Mouse (Mus musculus) intestine, postnatal 0 days (tissue): ENCODE data around the gene Mas1. TPM values are rescaled to one million over a fixed set of nuclear protein-coding genes. Genes with fewer than 3 reads are reported as not detected.

Experiments
- ATAC-seq: fragments of 200-750 bp; cut with Nextera tagmentation; 2 replicates; pipeline ENCODE4 v1.8.0; 2017; ENCODE audit warnings: mild to moderate bottlenecking, moderate TSS enrichment, moderate library complexity
- H3K27ac ChIP-seq: fragments of 300-500 bp; sonication (generic); 2 replicates; pipeline ENCODE4 v1.5.1; 2014; ENCODE audit warnings: mild to moderate bottlenecking, low read depth, low read length, moderate library complexity
- H3K27me3 ChIP-seq: fragments of 300-500 bp; sonication (generic); replicated peaks from 2 replicates; pipeline ENCODE4 v1.6.1; 2014; ENCODE audit warnings: low read length, mixed read lengths; ENCODE audit not compliant: control insufficient read depth, insufficient read depth
- H3K36me3 ChIP-seq: fragments of 300-500 bp; sonication (generic); 2 replicates; pipeline ENCODE4 v1.6.1; 2014; ENCODE audit warnings: mild to moderate bottlenecking, moderate library complexity; ENCODE audit not compliant: control insufficient read depth, insufficient read depth
- H3K4me1 ChIP-seq: fragments of 300-500 bp; sonication (generic); replicated peaks from 2 replicates; pipeline ENCODE4 v1.6.1; 2014; ENCODE audit warnings: antibody characterized with exemption, low read length, mixed read lengths; ENCODE audit not compliant: control insufficient read depth, insufficient read depth
- H3K4me2 ChIP-seq: fragments of 300-500 bp; sonication (generic); replicated peaks from 2 replicates; pipeline ENCODE4 v1.6.1; 2014; ENCODE audit warnings: low read depth, mild to moderate bottlenecking, moderate library complexity
- H3K4me3 ChIP-seq: fragments of 300-500 bp; sonication (generic); 2 replicates; pipeline ENCODE4 v1.5.1; 2014; ENCODE audit warnings: low read depth, low read length
- H3K9ac ChIP-seq: fragments of 300-500 bp; sonication (generic); 2 replicates; pipeline ENCODE4 v1.6.1; 2014; ENCODE audit warnings: mild to moderate bottlenecking, low read depth, low read length
- H3K9me3 ChIP-seq: fragments of 300-500 bp; sonication (generic); 2 replicates; pipeline ENCODE4 v1.6.1; 2016; ENCODE audit warnings: mixed run types; ENCODE audit not compliant: control insufficient read depth
- CTCF ChIP-seq: sonication (generic); IDR thresholded peaks from 2 replicates; pipeline ENCODE4 v1.5.1; 2016; ENCODE audit warnings: low read depth, mild to moderate bottlenecking, control low read depth, antibody characterized with exemption, moderate library complexity
- WGBS: fragments of 180-500 bp; shearing (Covaris S2); extraction: QIAGEN DNeasy Blood & Tissue Kit; methylation state at CpG from one replicate; pipeline ENCODE4 v1.1.7; 2014; 5-methylcytosine and 5-hydroxymethylcytosine counted together
- polyA plus RNA-seq: library from polyadenylated mRNA; unstranded; fragments of >200 nt; fragmentation: Nextera tagmentation; extraction: Ambion mirVana; gene quantifications from 2 replicates; pipeline ENCODE4 v1.2.1, GENCODE M21; 2015

The Mas1 gene
- polyA plus RNA-seq, 1 experiment from 2014 or later: 0.10 TPM

GRCm38 (mm10) chr17:12849778-12850382 is 18.1 kb downstream of the Mas1 start:
- no peak for TF ChIP-seq CTCF
- Histone ChIP-seq H3K4me1 (no peaks in the 10 kb centered on the region), H3K9ac (no peak overlapping the region), H3K9me3 (no peaks in the 10 kb centered on the region), H3K36me3 (no peaks in the 10 kb centered on the region), H3K4me2 (no peak overlapping the region), H3K27ac (no peak overlapping the region), H3K27me3 (no peaks in the 10 kb centered on the region), H3K4me3 (no peak overlapping the region)
- no peak for ATAC-seq
- 81% methylated on average over 8 of the region's 8 CpGs for WGBS

GRCm38 (mm10) chr17:12847736-12848135 is 20.2 kb downstream of the Mas1 start:
- no peak overlapping the region for H3K9ac ChIP-seq
- H3K27ac ChIP-seq: no peak overlapping the region
- H3K4me3 ChIP-seq: no peak overlapping the region
- no peaks in the 10 kb centered on the region for H3K27me3 ChIP-seq
- H3K4me2 ChIP-seq: no peak overlapping the region
- 57% methylated on average over 4 of the region's 4 CpGs for WGBS
- ATAC-seq: no peak
- no peak for TF ChIP-seq CTCF
- no peaks in the 10 kb centered on the region for H3K9me3 ChIP-seq
- H3K4me1 ChIP-seq: no peaks in the 10 kb centered on the region
- no peaks in the 10 kb centered on the region for H3K36me3 ChIP-seq

GRCm38 (mm10) chr17:12846474-12846873 is 21.5 kb downstream of the Mas1 start:
- 71% methylated on average over 5 of the region's 5 CpGs for WGBS
- TF ChIP-seq CTCF: no peak
- ATAC-seq: no peak
- H3K27me3 ChIP-seq: no peaks in the 10 kb centered on the region
- no peak overlapping the region for H3K9ac ChIP-seq
- H3K9me3 ChIP-seq: no peaks in the 10 kb centered on the region
- H3K36me3 ChIP-seq: no peaks in the 10 kb centered on the region
- no peaks in the 10 kb centered on the region for H3K4me1 ChIP-seq
- no peak overlapping the region for H3K4me2 ChIP-seq
- no peak overlapping the region for H3K27ac ChIP-seq
- H3K4me3 ChIP-seq: no peak overlapping the region

- Histone ChIP-seq H3K4me1 (no peaks in the 10 kb centered on the region), H3K27ac (no peak overlapping the region), H3K27me3 (no peaks in the 10 kb centered on the region), H3K4me3 (no peak overlapping the region), H3K9me3 (no peaks in the 10 kb centered on the region), H3K4me2 (no peak overlapping the region), H3K36me3 (no peaks in the 10 kb centered on the region), H3K9ac (no peak overlapping the region)
- ATAC-seq: no peak
- WGBS: 26% methylated on average over 5 of the region's 5 CpGs
- TF ChIP-seq CTCF: no peak
Observed at GRCm38 (mm10) chr17:12845862-12846261, 22.1 kb downstream of the Mas1 start.

- no peak for TF ChIP-seq CTCF
- Histone ChIP-seq H3K4me1 (no peaks in the 10 kb centered on the region), H3K36me3 (no peaks in the 10 kb centered on the region), H3K9me3 (no peaks in the 10 kb centered on the region), H3K4me2 (no peak overlapping the region), H3K9ac (no peak overlapping the region), H3K4me3 (no peak overlapping the region), H3K27me3 (no peaks in the 10 kb centered on the region), H3K27ac (no peak overlapping the region)
- WGBS: 76% methylated on average over 4 of the region's 4 CpGs
- ATAC-seq: no peak
Observed at GRCm38 (mm10) chr17:12844540-12844939, 23.4 kb downstream of the Mas1 start.

- Histone ChIP-seq H3K27me3 (no peaks in the 10 kb centered on the region), H3K36me3 (no peaks in the 10 kb centered on the region), H3K4me2 (no peak overlapping the region), H3K9me3 (no peaks in the 10 kb centered on the region), H3K27ac (no peak overlapping the region), H3K9ac (no peak overlapping the region), H3K4me1 (no peaks in the 10 kb centered on the region), H3K4me3 (no peak overlapping the region)
- TF ChIP-seq CTCF: no peak
- 85% methylated on average over 6 of the region's 6 CpGs for WGBS
- no peak for ATAC-seq
Observed at GRCm38 (mm10) chr17:12843826-12844225, 24.1 kb downstream of the Mas1 start.
